Mouse (Mus musculus) liver, postnatal 0 days (tissue): ENCODE measurements at regions not wholly inside any gene's neighbourhood (a gene's known extent, or its start where the extent isn't known, plus 50 kb on each side); places are given as distances from the start of the nearest gene placed in this dataset.

Experiments
- ATAC-seq: fragments of 200-750 bp; cut with Nextera tagmentation; 2 replicates; pipeline ENCODE4 v1.8.0; 2017; ENCODE audit warnings: mild to moderate bottlenecking, moderate library complexity
- DNase-seq: peaks from one replicate; pipeline ENCODE4 v3.0.0-alpha.2; 2016
- H3K27ac ChIP-seq: fragments of 300-500 bp; sonication (generic); 2 replicates; pipeline ENCODE4 v1.5.1; 2014; ENCODE audit warnings: antibody characterized with exemption, moderate library complexity, mild to moderate bottlenecking, low read depth
- H3K27me3 ChIP-seq: fragments of 300-500 bp; sonication (generic); 2 replicates; pipeline ENCODE4 v1.6.1; 2014; ENCODE audit warnings: low read length, control low read depth, mixed read lengths; ENCODE audit not compliant: insufficient read depth
- H3K36me3 ChIP-seq: fragments of 300-500 bp; sonication (generic); replicated peaks from 2 replicates; pipeline ENCODE4 v1.6.1; 2014; ENCODE audit warnings: mild to moderate bottlenecking, control low read depth, low read length, moderate library complexity, mixed read lengths; ENCODE audit not compliant: insufficient read depth
- H3K4me1 ChIP-seq: fragments of 300-500 bp; sonication (generic); 2 replicates; pipeline ENCODE4 v1.6.1; 2014; ENCODE audit warnings: antibody characterized with exemption, mild to moderate bottlenecking, control low read depth; ENCODE audit not compliant: insufficient read depth
- H3K4me2 ChIP-seq: fragments of 300-500 bp; sonication (generic); 2 replicates; pipeline ENCODE4 v1.6.1; 2014; ENCODE audit warnings: low read depth, mild to moderate bottlenecking, low read length, moderate library complexity, mixed read lengths
- H3K4me3 ChIP-seq: fragments of 300-500 bp; sonication (generic); 2 replicates; pipeline ENCODE4 v1.5.1; 2014; ENCODE audit warnings: low read depth, low read length
- H3K9ac ChIP-seq: fragments of 300-500 bp; sonication (generic); replicated peaks from 2 replicates; pipeline ENCODE4 v1.6.1; 2014; ENCODE audit warnings: mild to moderate bottlenecking, moderate library complexity
- H3K9me3 ChIP-seq: fragments of 300-500 bp; sonication (generic); 2 replicates; pipeline ENCODE4 v1.6.1; 2016; ENCODE audit warnings: mild to moderate bottlenecking, control low read depth, low read length, mixed read lengths
- CTCF ChIP-seq: sonication (generic); IDR thresholded peaks from 2 replicates; pipeline ENCODE4 v1.5.1; 2016; ENCODE audit warnings: antibody characterized with exemption, low read depth
- EP300 ChIP-seq: IDR thresholded peaks from 2 replicates; pipeline ENCODE4 v1.6.1; 2016; ENCODE audit warnings: antibody characterized with exemption, low read depth, mild to moderate bottlenecking
- WGBS: fragments of 180-500 bp; shearing (Covaris S2); extraction: QIAGEN DNeasy Blood & Tissue Kit; methylation state at CpG from one replicate; pipeline ENCODE4 v1.1.7; 2014; ENCODE audit not compliant: insufficient replicate concordance; 5-methylcytosine and 5-hydroxymethylcytosine counted together

DNA sequence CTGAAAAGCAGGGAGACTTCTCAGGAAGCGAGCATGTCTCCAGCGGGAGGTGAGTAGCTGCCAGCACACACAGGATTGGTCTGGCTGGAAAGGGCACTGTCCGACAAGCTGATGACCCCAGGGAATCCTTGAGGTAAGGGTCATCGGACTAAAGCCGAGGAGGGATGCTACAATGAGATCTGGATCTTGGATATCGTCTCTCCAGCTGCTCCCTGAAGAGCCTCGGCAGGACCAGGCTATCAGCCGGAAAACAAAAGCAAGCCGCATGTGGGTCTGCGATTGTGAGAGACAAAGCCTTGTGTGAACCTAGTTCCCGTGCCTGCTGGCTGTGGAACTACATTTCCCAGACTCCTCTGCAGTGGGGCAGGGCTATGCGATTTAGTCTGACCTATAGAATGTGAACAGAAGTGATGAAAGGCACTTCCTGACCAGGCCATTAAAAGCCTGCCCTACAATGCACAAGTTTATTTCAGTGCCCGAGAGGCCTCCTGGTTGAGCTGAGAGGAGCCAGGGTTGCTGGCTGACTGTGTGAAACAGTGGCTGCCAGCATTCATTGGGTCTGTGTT is 66.7 kb upstream of the Slc6a6 start:
- TF ChIP-seq CTCF: no peak
- no peak for TF ChIP-seq EP300

DNA sequence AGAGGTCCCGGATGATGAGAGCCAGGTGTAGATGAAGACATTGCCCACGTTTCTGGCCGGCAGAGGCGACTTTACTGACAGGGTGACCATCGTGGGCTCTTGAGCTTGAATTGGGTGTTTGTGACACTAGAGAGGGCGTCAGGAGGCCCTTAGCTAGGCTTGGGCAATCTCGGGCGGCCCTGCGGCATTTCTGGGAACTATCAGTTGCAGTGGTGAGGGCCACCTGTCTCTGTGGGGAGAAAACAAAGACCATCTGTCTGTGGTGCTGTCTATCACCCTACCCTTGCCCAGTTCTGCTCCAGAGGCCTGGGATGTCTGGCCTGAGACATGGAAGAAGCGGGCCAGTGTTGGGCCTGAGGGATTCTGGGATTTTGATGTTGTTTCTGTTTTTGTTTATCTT is 66.2 kb upstream of the Slc6a6 start:
- WGBS: 42% methylated on average over 10 of the region's 10 CpGs
- no peak for TF ChIP-seq EP300
- no peak for TF ChIP-seq CTCF
- peak; percentile 28 for DNase-seq

More for the DNA sequence above, 66.7 kb upstream of the Slc6a6 start:
- H3K4me2 ChIP-seq: peak overlapping the region; percentile 64
- H3K27me3 ChIP-seq: no peaks in the 10 kb centered on the region
- H3K36me3 ChIP-seq: no peaks in the 10 kb centered on the region
- no peaks in the 10 kb centered on the region for H3K9me3 ChIP-seq
- no peak overlapping the region for H3K9ac ChIP-seq
- peak overlapping the region; percentile 31; the same call in 1 of the 2 replicates for H3K27ac ChIP-seq
- peak; percentile 72 for DNase-seq
- peak overlapping the region; percentile 32 for H3K4me3 ChIP-seq
- WGBS: 2% methylated on average over 13 of the region's 13 CpGs
- peak; percentile 87 for ATAC-seq
- peaks cover 18% of the 10 kb centered on the region; the same call in 1 of the 2 replicates for H3K4me1 ChIP-seq

DNA sequence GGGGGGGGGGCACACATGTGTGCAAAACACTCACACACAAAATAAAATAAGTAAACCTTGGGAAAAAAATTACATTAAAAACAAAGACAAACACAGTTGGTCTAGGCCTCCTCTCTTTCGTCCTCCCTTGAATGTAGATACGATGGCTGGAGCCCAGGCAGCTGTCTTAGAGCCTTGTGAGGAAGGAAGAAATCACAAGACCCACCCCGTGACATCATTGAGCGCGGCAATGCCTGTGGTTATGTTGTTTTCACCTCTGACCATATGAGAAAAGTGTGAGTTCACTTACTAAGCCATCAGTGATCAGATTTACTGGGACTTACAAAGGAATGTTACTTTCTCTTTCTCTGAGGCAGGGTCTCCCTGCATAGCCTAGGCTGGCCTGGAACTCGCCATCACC is 64.8 kb upstream of the Slc6a6 start:
- ATAC-seq (no peak), DNase-seq (no peak)
- Histone ChIP-seq H3K9ac (no peak overlapping the region), H3K36me3 (no peaks in the 10 kb centered on the region), H3K4me1 (peaks cover 18% of the 10 kb centered on the region; the same call in 1 of the 2 replicates), H3K4me2 (no peak overlapping the region), H3K27ac (no peak overlapping the region), H3K27me3 (no peaks in the 10 kb centered on the region), H3K4me3 (no peak overlapping the region), H3K9me3 (no peaks in the 10 kb centered on the region)
- no peak for TF ChIP-seq EP300
- TF ChIP-seq CTCF: no peak
- 75% methylated on average over 6 of the region's 6 CpGs for WGBS

More for the DNA sequence above, 66.2 kb upstream of the Slc6a6 start:
- ATAC-seq: peak; percentile 51
- Histone ChIP-seq H3K27me3 (no peaks in the 10 kb centered on the region), H3K9me3 (no peaks in the 10 kb centered on the region), H3K36me3 (no peaks in the 10 kb centered on the region), H3K4me1 (peaks cover 18% of the 10 kb centered on the region; the same call in 1 of the 2 replicates), H3K27ac (peak overlapping the region; percentile 31; the same call in 1 of the 2 replicates), H3K9ac (no peak overlapping the region), H3K4me2 (peak overlapping the region; percentile 64), H3K4me3 (no peak overlapping the region)

DNA sequence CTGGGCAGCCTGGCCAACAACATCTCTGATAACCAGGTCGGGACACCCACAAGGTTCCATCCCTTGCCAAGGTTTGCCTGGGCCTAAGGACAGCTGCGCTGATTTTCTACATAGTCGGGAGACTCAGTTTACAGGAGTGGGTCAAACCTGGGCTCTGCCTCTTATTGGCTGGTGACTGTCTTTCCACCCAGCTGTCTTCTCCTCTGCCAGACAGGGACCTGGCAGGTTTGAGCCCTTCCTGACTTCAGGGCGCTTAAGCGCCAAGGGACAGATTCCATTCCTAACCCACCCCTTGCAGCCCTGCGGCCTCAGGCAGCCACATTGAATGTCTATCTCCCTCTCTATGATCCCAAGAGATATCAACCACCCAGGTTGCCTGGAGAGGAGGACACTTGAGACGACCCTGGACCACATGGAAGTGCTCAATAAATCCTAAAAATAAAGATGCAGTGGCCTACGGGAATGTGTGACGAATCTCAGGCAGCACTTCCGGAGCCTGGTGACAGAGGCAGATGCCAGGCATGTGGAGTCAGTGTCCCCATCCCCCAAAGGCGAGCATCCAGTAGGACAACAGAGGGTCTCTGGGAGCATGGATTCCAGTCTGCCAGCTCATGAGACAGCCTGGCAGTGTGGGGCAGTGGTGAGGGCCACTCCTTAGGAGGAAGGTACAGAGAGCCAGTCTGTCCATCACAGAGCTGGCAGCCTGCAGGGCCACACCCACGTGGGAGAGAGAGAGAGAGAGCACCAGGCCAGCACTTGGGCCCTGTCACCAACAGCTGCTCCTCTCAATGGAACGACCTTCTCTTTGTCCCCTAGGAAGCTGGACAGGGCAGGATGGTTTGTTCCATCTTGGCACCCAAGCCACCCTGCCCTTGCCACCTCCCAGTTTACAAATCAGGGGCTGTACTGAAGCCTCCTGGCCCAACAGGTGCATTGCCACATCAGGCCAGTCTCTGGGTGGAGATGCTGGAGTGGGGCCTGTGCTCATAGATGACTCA is 63.8 kb upstream of the Slc6a6 start:
- 75% methylated on average over 13 of the region's 13 CpGs for WGBS
- H3K4me2 ChIP-seq: no peak overlapping the region
- no peak overlapping the region for H3K9ac ChIP-seq
- DNase-seq (no peak), ATAC-seq (no peak)
- no peak overlapping the region for H3K27ac ChIP-seq
- no peaks in the 10 kb centered on the region for H3K9me3 ChIP-seq
- H3K4me1 ChIP-seq: peaks cover 18% of the 10 kb centered on the region; the same call in 1 of the 2 replicates
- H3K36me3 ChIP-seq: no peaks in the 10 kb centered on the region
- H3K27me3 ChIP-seq: no peaks in the 10 kb centered on the region
- H3K4me3 ChIP-seq: no peak overlapping the region
- TF ChIP-seq CTCF (no peak), EP300 (no peak)

DNA sequence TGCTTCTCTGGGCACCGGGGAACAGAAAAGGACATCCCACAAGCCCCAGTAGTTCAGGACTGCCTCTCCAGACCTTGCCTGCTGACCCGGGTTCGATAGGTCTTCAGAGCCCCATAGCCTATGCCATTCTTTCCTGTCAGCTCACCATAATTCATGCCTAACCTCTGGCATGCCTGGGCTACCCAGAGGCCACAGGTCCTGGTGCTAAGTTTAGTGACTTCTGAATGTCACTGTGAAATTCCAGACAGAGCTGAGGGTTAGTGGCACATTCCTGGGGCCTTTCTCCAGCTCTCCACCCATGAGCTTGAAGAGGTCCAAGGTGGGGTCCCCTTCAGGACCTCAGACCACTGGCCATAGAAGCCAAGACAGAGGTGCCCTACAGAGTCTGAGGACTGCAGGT is 62.4 kb upstream of the Slc6a6 start:
- WGBS: 79% methylated on average over 3 of the region's 3 CpGs
- Histone ChIP-seq H3K27ac (no peak overlapping the region), H3K9me3 (no peaks in the 10 kb centered on the region), H3K9ac (no peak overlapping the region), H3K27me3 (no peaks in the 10 kb centered on the region), H3K4me2 (no peak overlapping the region), H3K4me3 (no peak overlapping the region), H3K4me1 (peaks cover 12% of the 10 kb centered on the region; the same call in 1 of the 2 replicates), H3K36me3 (no peaks in the 10 kb centered on the region)
- TF ChIP-seq CTCF (no peak), EP300 (no peak)
- no peak for DNase-seq
- no peak for ATAC-seq

DNA sequence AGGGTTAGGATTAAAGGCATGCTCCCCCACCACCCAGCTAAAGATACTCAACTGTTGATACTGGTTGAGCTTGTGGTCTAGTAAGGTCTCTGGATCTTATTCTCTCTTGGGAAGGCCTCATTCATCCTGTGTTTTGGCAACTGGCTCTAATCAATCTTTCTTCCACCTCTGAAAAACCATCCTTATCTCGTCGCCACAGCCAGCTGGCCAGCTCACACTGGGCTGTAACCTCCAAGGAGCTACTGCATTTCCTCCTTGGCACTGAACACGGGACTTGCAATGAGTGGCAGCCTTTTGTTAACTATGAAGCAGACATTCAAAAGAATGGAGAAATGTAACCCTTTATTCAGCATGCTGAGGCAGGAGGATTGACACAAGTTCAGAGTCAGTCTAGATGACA is 61.4 kb upstream of the Slc6a6 start:
- no peak for TF ChIP-seq CTCF
- TF ChIP-seq EP300: no peak

More for the DNA sequence above, 61.4 kb upstream of the Slc6a6 start:
- H3K36me3 ChIP-seq: no peaks in the 10 kb centered on the region
- H3K4me3 ChIP-seq: no peak overlapping the region
- no peaks in the 10 kb centered on the region for H3K27me3 ChIP-seq
- H3K27ac ChIP-seq: no peak overlapping the region
- H3K4me1 ChIP-seq: peaks cover 4% of the 10 kb centered on the region; the same call in 1 of the 2 replicates
- 0 out of 2 replicates have a peak, but pooled peaks have one; percentile 23 for ATAC-seq
- H3K9ac ChIP-seq: no peak overlapping the region
- no peak overlapping the region for H3K4me2 ChIP-seq
- no peak for DNase-seq
- 44% methylated on average over 3 of the region's 3 CpGs for WGBS
- H3K9me3 ChIP-seq: no peaks in the 10 kb centered on the region
